Mouse (Mus musculus) yolk sac, embryonic 10.5 days (tissue): ENCODE data around the gene Cul4a.
"Not testable (repeated sequence)": the region's sequence is repeated elsewhere in the genome, so short reads cannot be mapped to it uniquely, and the experiment has no call there.

ENCODE experiments used
- DNase-seq: peaks from one replicate; pipeline ENCODE4 v3.0.0-alpha.2; 2017; ENCODE audit warnings: low spot score

Gene Cul4a

DNA sequence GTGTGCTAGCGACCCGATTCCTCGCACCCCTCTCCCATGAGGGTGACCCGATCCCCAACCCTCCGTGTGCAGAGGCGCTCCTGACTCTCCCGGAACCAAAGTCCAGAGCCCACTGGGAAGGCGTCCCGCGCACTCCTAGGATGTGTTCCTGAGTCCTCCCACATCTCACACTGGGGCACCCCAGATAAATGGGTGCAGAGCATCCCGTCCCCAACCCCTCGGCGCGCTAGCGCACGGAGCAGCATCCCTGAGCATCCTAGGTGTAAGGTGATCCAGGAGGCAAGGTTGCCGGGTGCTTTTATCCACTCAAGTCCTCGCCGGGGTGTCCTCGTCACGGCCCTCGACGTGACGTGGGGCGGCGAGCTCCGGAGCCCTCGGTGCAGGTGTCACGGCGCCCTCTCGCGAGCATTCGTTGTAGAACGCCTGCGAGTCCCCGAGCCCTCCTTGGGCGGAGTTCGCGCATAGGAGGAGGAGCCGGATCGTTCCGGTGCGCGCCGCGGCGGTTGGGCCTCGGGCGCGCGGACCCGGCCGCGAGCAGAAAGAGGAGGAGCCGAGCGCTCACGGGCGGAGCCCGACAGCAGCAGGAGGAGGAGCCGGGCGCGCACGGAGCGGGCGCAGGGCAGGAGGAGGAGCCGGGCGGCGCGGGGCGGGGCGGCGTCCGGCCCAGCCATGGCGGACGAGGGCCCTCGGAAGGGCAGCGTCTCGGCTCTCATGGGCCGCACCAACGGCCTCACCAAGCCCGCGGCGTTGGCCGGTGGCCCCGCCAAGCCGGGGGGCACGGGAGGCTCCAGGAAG lies at the start of gene Cul4a, which contains the start of gene Pcid2:
Cul4a (plus strand) TSS at position 535 of the 795 bp plus-strand sequence.
Pcid2 (minus strand) TSS at position 373 of the 795 bp plus-strand sequence.
- DNase-seq, result peak; percentile 97

DNA sequence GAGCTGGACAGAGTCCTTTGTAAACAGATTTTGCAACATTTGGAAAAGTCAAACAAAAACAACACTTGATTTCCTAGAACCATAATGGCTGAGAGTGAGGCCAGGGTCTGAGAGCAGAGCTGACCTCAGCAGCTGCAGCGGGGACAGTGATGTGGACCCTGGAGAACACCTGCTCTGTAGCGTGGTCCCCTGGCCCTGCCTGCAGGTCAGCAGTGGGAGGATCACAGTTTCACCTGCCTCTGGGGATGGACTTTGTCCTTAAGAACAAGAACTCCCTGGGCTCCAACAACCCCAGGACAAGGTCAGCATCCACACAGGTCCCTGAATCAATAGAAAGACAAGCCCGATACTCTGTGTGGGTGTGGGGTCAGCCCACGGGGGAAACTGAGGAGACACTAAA lies 48.1 kb upstream of the Cul4a start:
- peak; percentile 90 for DNase-seq

GRCm38 (mm10) chr8:13060441-13061150 lies 44.8 kb upstream of the Cul4a start, which contains the start of gene Proz:
Gene Proz (plus strand): TSS chr8:13060914.
- DNase-seq, result peak; percentile 84

- DNase-seq, result peak; percentile 42
Measured at GRCm38 (mm10) chr8:13063112-13063511, 42.3 kb upstream of the Cul4a start.

GRCm38 (mm10) chr8:13073255-13073654 lies 32.2 kb upstream of the Cul4a start:
- DNase-seq, result peak; percentile 64

DNA sequence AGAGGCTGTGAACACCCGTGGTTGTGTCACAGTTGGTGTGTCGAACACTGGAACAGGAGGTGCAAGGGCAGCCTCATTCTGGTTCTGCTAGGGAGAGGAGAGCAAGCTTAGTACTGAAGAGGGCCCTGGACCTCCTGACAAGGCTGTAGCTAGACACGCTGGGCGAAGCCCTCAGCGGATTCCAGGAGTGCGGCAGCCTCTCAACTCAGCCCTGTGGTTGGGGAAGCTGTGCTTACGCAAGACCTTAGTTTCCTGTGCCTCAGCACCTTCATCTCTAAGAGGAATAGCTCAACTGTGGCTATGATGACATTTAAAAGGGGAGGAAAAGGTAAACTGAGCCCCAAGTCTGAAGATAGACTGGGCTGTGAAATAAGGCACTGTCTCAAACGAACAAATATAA lies 30.4 kb upstream of the Cul4a start:
- DNase-seq, result peak; percentile 76

DNA sequence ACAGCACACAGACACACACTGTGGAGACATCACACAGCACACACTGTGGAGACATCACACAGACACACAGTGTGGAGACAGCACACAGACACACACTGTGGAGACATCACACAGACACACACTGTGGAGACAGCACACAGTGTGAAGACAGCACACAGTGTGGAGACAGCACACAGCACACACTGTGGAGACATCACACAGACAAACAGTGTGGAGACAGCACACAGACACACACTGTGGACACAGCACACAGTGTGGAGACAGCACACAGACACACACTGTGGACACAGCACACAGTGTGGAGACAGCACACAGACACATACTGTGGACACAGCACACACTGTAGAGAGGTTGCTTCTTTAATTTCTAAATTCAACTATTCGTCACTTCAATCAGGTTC lies 29.8 kb upstream of the Cul4a start:
- not testable (repeated sequence) for DNase-seq

GRCm38 (mm10) chr8:13077542-13077941 lies 27.9 kb upstream of the Cul4a start:
- no peak for DNase-seq

DNA sequence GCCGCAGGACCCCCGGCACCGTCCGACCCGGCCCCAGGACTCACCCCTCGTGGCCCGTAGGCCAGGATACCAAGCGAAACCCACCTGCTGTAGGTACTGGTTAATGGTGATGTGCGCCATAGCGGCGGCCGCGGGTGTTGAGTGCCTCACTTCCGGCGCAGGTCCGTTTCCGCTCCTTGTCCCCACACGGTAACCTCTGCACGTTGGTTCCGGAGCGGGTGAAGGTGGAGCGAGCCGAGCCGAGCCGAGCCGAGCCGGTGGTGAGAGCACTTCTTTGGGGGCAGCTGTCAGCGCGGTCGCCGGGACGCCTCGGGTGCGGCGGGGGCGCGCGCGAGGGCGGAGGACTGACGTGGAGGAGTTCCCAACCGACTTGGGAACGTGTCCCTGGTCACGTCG lies 732 bp upstream of the Cul4a start:
- peak; percentile 93 for DNase-seq

- peak; percentile 76 for DNase-seq
Measured at GRCm38 (mm10) chr8:13105908-13106551, 609 bp downstream of the Cul4a start.

GRCm38 (mm10) chr8:13107990-13108638 lies 2.7 kb downstream of the Cul4a start:
- DNase-seq, result no peak

DNA sequence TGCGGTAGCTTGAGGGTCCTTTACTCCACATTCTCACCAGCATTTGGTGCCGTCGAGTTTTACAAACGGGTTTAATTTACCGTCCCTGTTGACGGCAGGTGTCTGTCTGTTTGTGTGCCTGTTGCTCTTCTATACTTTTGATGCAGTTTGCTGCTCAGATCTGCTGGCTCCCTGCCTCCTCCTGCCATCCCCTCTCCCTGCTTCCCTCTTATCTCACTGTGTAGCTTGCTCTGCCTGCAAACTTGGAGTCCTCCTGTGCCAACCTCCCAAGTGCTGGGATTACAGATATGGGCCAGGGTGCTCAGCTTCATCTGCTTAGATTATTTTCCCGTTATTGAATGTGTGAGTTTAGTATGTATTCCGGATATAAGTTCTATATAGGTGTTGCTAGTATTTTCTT lies 3.5 kb downstream of the Cul4a start:
- DNase-seq, result no peak

DNA sequence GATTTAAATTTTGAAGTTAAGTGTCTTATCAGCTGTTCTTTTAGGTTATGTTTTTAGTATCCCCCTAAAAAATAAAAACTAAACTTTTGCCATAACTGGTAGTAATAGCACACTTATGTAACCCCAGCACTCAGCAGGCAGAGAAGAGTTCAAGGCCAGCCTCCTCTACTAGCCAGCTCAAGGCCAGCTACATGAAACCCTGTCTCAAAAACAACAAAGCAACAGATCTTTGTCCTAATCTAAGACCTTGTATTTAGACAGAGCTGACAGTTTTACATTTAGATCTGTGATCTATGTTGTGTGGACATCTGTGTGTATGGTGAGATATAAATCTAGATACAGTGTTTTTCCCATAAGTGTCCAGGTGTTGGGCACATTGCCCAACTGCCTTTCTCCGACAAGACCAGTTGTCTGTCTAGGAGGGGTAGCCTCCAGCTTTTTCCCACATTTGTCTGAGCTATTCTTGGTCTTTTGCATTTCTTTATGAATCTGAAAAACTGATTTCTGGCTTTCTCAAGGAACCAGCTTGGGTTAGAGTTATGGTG lies 4.1 kb downstream of the Cul4a start:
- no peak for DNase-seq

DNA sequence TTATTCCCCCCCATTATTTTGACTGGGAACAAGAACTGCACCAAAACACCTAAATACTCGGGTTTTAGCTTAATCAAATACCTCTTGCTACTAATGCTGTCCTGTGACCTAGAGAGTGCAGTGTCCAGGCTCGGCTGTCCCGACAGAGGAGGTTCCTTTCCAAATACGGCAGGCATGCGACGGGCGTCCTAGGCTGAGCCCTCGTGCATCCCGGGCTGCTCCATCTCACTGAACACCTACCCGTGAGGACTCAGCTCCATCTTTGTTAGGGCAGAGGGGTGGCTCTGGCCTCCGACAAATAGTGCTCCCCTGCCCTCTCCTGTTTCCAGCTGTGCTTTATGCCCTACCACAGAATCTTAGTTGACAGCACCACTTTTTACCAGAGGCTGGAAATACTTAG lies 6.5 kb downstream of the Cul4a start:
- no peak for DNase-seq

GRCm38 (mm10) chr8:13113232-13113631 lies 7.8 kb downstream of the Cul4a start:
- no peak for DNase-seq

DNA sequence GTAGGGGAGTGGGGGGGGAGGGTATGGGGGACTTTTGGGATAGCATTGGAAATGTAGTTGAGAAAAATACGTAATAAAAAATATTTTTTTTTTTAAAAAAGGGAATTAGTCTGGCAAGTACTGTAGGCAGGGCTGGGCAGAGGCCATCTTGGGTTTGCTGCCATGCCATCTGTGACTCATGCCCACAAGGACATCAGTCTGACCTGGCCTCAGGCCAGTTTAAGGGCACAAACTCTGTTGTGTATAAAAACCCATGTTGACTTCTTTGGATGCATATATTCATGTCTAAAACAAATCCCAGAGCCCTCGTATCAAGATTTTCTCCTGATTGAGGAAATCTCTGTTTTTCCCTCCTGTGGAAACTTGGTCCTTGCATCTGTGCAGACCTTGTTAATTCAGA lies 11.7 kb downstream of the Cul4a start:
- no peak for DNase-seq

DNA sequence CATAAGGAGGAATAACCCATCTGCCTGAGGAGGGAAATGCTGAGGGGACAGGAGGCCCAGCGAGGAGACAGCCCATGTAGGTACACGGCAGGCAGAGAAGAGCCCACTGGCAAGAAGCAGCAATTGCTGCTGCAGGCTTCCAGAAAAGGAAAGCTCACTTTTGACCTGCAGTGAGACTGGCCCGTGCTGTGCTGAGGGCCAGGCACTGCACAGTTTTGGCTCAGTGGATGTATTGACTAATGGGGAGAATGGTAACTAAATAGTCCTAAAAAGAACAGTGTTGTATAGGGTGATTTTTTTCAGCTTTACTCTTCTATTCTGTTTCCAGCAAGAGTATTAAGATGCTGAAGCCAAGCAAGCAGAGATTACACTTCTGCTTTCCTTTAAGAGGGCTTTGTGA lies 13.1 kb downstream of the Cul4a start:
- DNase-seq, result no peak

- no peak for DNase-seq
Measured at GRCm38 (mm10) chr8:13120882-13121665, 15.7 kb downstream of the Cul4a start.

DNA sequence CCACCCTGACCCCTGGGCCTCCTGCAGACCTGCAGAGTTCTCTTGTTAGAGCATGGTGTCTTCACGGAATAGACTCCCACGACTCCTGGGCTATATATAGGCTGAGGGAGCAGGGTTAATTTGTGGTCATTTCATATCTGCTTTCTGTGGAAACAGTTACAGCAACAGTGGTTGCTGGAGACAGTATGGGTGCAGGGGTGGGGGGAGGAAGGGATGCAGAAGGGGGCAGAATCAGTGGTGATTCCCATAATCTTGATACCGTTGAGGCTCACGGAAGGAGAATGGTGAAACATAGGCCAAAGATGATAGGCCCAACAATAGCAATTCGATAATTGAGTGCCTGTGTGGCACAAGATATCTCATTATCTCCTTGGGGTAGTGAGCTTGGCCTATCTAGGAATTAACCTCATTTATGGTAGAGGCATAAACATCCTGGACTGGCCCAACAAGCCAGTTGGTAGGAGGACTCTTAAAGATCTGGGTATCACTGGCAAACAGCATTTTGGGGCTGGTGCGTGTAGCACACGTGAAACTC lies 17.5 kb downstream of the Cul4a start:
- DNase-seq, result no peak

DNA sequence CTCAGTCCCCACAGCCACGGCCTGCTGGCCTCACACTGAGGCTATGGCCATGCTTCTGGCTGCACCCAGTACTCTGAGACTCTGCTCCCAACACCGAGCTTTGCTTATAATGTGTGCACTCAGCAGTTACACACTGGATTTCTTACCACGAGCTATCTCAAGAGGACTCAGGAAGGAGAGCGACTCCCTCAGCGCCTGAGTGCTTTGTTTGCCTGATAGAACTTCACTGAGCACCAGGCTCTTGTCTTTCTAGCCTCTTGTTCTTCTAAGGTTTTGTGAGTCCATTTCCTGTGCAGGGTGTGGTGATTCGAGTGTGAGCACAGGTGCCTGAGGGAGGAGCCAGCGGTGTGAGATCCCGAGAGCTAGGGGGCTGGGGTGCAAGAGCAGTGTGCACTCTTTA lies 19.5 kb downstream of the Cul4a start:
- no peak for DNase-seq

GRCm38 (mm10) chr8:13132220-13132619 lies 26.8 kb downstream of the Cul4a start:
- not testable (repeated sequence) for DNase-seq
